Mouse (Mus musculus) stomach, embryonic 16.5 days (tissue): Measurements from ENCODE around the gene Ube2i. TPM values are rescaled to one million over a fixed set of nuclear protein-coding genes. Genes with fewer than 3 reads are reported as not detected.
"Not testable (repeated sequence)": the region's sequence is repeated elsewhere in the genome, so short reads cannot be mapped to it uniquely, and the experiment has no call there.

Source experiments
- ATAC-seq: fragments of 200-750 bp; cut with Nextera tagmentation; 2 replicates; pipeline ENCODE4 v1.8.0; 2017; ENCODE audit warnings: moderate number of reproducible peaks, moderate TSS enrichment; ENCODE audit not compliant: insufficient read depth, low FRiP score
- H3K27ac ChIP-seq: fragments of 300-500 bp; sonication (generic); 2 replicates; pipeline ENCODE4 v1.5.1; 2014; ENCODE audit warnings: low read length
- H3K27me3 ChIP-seq: fragments of 300-500 bp; sonication (generic); 2 replicates; pipeline ENCODE4 v1.6.1; 2014; ENCODE audit warnings: low read length, control low read depth, mixed read lengths; ENCODE audit not compliant: control insufficient read depth, insufficient read depth
- H3K36me3 ChIP-seq: fragments of 300-500 bp; sonication (generic); 2 replicates; pipeline ENCODE4 v1.6.1; 2014; ENCODE audit warnings: low read length; ENCODE audit not compliant: control insufficient read depth, insufficient read depth
- H3K4me1 ChIP-seq: fragments of 300-500 bp; sonication (generic); 2 replicates; pipeline ENCODE4 v1.6.1; 2014; ENCODE audit warnings: low read length, control low read depth, mixed read lengths; ENCODE audit not compliant: control insufficient read depth, insufficient read depth
- H3K4me2 ChIP-seq: fragments of 300-500 bp; sonication (generic); 2 replicates; pipeline ENCODE4 v1.6.1; 2014; ENCODE audit warnings: low read depth, low read length, mixed read lengths
- H3K4me3 ChIP-seq: fragments of 300-500 bp; sonication (generic); replicated peaks from 2 replicates; pipeline ENCODE4 v1.5.1; 2014; ENCODE audit warnings: mild to moderate bottlenecking, low read length
- H3K9ac ChIP-seq: fragments of 300-500 bp; sonication (generic); 2 replicates; pipeline ENCODE4 v1.6.1; 2014; ENCODE audit warnings: low read length
- H3K9me3 ChIP-seq: fragments of 300-500 bp; sonication (generic); replicated peaks from 2 replicates; pipeline ENCODE4 v1.6.1; 2016; ENCODE audit warnings: low read length, control low read depth; ENCODE audit not compliant: control insufficient read depth
- WGBS: fragments of 180-500 bp; shearing (Covaris S2); extraction: QIAGEN DNeasy Blood & Tissue Kit; methylation state at CpG from one replicate; pipeline ENCODE4 v1.1.7; 2014; 5-methylcytosine and 5-hydroxymethylcytosine counted together
- polyA plus RNA-seq: library from polyadenylated mRNA; unstranded; fragments of >200 nt; fragmentation: Nextera tagmentation; extraction: Ambion mirVana; gene quantifications from 2 replicates; pipeline ENCODE4 v1.2.1, GENCODE M21; 2015

The Ube2i gene
- polyA plus RNA-seq, 1 experiment from 2014 or later = 478 TPM

- Histone ChIP-seq H3K9ac (no peak overlapping the region), H3K9me3 (no peaks in the 10 kb centered on the region), H3K27me3 (no peaks in the 10 kb centered on the region), H3K27ac (no peak overlapping the region), H3K4me3 (no peak overlapping the region), H3K4me1 (peaks cover 16% of the 10 kb centered on the region), H3K4me2 (no peak overlapping the region), H3K36me3 (0 out of 2 replicates have a peak, but pooled peaks cover 9% of the 10 kb centered on the region)
- ATAC-seq = no peak
- 86% methylated on average over 11 of the region's 11 CpGs for WGBS
Measured at GRCm38 (mm10) chr17:25243131-25243780, 31.2 kb downstream of the Ube2i start.

GRCm38 (mm10) chr17:25239695-25240636 lies 34.5 kb downstream of the Ube2i start, which contains the start of the genes Gnptg and Tsr3:
Gnptg (minus strand) TSS chr17:25240124.
Tsr3 (plus strand) TSS chr17:25240170.
- peak within 1 kb of the TSS; percentile 94 for H3K4me3 ChIP-seq

GRCm38 (mm10) chr17:25235635-25236034 lies 38.8 kb downstream of the Ube2i start:
- 83% methylated on average over 9 of the region's 9 CpGs for WGBS
- no peak overlapping the region for H3K27ac ChIP-seq
- H3K9me3 ChIP-seq = no peaks in the 10 kb centered on the region
- H3K9ac ChIP-seq = no peak overlapping the region
- H3K4me1 ChIP-seq = peaks cover 6% of the 10 kb centered on the region
- peaks cover 4% of the 10 kb centered on the region; the same call in 1 of the 2 replicates for H3K36me3 ChIP-seq
- no peak for ATAC-seq
- H3K27me3 ChIP-seq = no peaks in the 10 kb centered on the region
- H3K4me2 ChIP-seq = no peak overlapping the region
- no peak overlapping the region for H3K4me3 ChIP-seq

More at GRCm38 (mm10) chr17:25239695-25240636, 34.5 kb downstream of the Ube2i start, which contains the start of the genes Gnptg and Tsr3:
- peak within 1 kb of the TSS; percentile 77 for H3K4me2 ChIP-seq
- H3K9me3 ChIP-seq = no peaks in the 10 kb centered on the region
- H3K4me1 ChIP-seq = peaks cover 16% of the 10 kb centered on the region
- peak within 1 kb of the TSS; percentile 91 for H3K9ac ChIP-seq
- ATAC-seq = peak; percentile 87
- no peaks in the 10 kb centered on the region for H3K27me3 ChIP-seq
- peaks cover 13% of the 10 kb centered on the region; the same call in 1 of the 2 replicates for H3K36me3 ChIP-seq
- WGBS = under 1% methylated on average over 80 of the region's 80 CpGs
- peak within 1 kb of the TSS; percentile 80 for H3K27ac ChIP-seq

- H3K36me3 ChIP-seq = not testable (repeated sequence)
Measured at GRCm38 (mm10) chr17:25231621-25232020, 42.8 kb downstream of the Ube2i start.

GRCm38 (mm10) chr17:25230700-25231099 lies 43.7 kb downstream of the Ube2i start:
- H3K4me2 ChIP-seq = no peak overlapping the region
- H3K4me1 ChIP-seq = no peaks in the 10 kb centered on the region
- no peak overlapping the region for H3K9ac ChIP-seq
- H3K27me3 ChIP-seq = no peaks in the 10 kb centered on the region
- no peak overlapping the region for H3K4me3 ChIP-seq
- ATAC-seq = no peak
- peaks cover 2% of the 10 kb centered on the region; the same call in 1 of the 2 replicates for H3K36me3 ChIP-seq
- no peaks in the 10 kb centered on the region for H3K9me3 ChIP-seq
- H3K27ac ChIP-seq = no peak overlapping the region
- WGBS = 94% methylated on average over 3 of the region's 3 CpGs

More at GRCm38 (mm10) chr17:25231621-25232020, 42.8 kb downstream of the Ube2i start:
- not testable (repeated sequence) for H3K27ac ChIP-seq, ATAC-seq, H3K4me3 ChIP-seq, H3K4me2 ChIP-seq, H3K9ac ChIP-seq, H3K27me3 ChIP-seq, H3K9me3 ChIP-seq, H3K4me1 ChIP-seq
- 87% methylated on average over 5 of the region's 11 CpGs for WGBS

- H3K27me3 ChIP-seq, H3K9me3 ChIP-seq, H3K27ac ChIP-seq, H3K4me3 ChIP-seq, H3K4me2 ChIP-seq, H3K4me1 ChIP-seq, ATAC-seq, H3K9ac ChIP-seq, H3K36me3 ChIP-seq: not testable (repeated sequence)
- 73% methylated on average over 13 of the region's 17 CpGs for WGBS
Measured at GRCm38 (mm10) chr17:25230014-25230655, 44.3 kb downstream of the Ube2i start.

- Histone ChIP-seq H3K4me3 (no peak overlapping the region), H3K4me1 (0 out of 2 replicates have a peak, but pooled peaks cover 1% of the 10 kb centered on the region), H3K4me2 (no peak overlapping the region), H3K36me3 (no peaks in the 10 kb centered on the region), H3K27ac (no peak overlapping the region), H3K27me3 (no peaks in the 10 kb centered on the region), H3K9ac (no peak overlapping the region), H3K9me3 (no peaks in the 10 kb centered on the region)
- 77% methylated on average over 5 of the region's 5 CpGs for WGBS
- ATAC-seq = no peak
Measured at GRCm38 (mm10) chr17:25227991-25228390, 46.4 kb downstream of the Ube2i start.

GRCm38 (mm10) chr17:25225659-25226058 lies 48.8 kb downstream of the Ube2i start:
- no peak for ATAC-seq
- H3K9ac ChIP-seq = no peak overlapping the region
- no peak overlapping the region for H3K4me3 ChIP-seq
- H3K4me2 ChIP-seq = no peak overlapping the region
- 88% methylated on average over 4 of the region's 4 CpGs for WGBS
- H3K4me1 ChIP-seq = peaks cover 15% of the 10 kb centered on the region
- H3K27me3 ChIP-seq = no peaks in the 10 kb centered on the region
- H3K9me3 ChIP-seq = no peaks in the 10 kb centered on the region
- no peaks in the 10 kb centered on the region for H3K36me3 ChIP-seq
- no peak overlapping the region for H3K27ac ChIP-seq
